Mouse (Mus musculus): ENCODE results near the gene Ube4b.

The Ube4b gene

DNA sequence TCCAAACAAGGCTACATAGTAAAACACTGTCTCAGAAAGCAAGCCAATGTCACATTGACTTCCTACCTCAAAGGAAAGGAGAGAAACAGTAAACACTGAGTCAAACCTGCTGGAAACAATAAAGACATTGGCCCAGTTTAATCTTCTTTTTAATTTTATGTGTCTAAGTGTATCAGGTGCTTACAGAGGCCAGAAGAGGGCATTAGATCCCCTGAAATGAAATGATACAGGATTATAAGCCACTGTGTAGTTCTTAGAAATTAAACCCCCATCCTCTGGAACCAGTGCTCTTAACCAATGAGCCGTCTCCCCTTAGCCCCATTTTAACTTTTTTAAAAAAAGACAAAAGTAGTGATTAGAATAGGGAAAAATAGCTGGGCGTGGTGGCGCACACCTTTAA lies 12.3 kb downstream of the Ube4b start:
- H3K36me3 ChIP-seq (ENCODE audit: control insufficient read depth, insufficient read depth, low read length, poor library complexity, severe bottlenecking): peaks cover 3% of the 10 kb centered on the region
- DNase-seq (ENCODE audit: low read depth, low spot score): peak; percentile 43
- H3K27me3 ChIP-seq (ENCODE audit: control insufficient read depth, insufficient read depth, low read length, poor library complexity, severe bottlenecking): no peaks in the 10 kb centered on the region

- Histone ChIP-seq H3K36me3 (ENCODE audit: control insufficient read depth, insufficient read depth, low read length, poor library complexity, severe bottlenecking) (peaks cover 3% of the 10 kb centered on the region; the same call in 1 of the 2 replicates), H3K27me3 (ENCODE audit: control insufficient read depth, insufficient read depth, low read length, poor library complexity, severe bottlenecking) (no peaks in the 10 kb centered on the region)
- DNase-seq (ENCODE audit: low read depth, low spot score): no peak
Measured at GRCm38 (mm10) chr4:149409759-149410158, 16.8 kb downstream of the Ube4b start.

DNA sequence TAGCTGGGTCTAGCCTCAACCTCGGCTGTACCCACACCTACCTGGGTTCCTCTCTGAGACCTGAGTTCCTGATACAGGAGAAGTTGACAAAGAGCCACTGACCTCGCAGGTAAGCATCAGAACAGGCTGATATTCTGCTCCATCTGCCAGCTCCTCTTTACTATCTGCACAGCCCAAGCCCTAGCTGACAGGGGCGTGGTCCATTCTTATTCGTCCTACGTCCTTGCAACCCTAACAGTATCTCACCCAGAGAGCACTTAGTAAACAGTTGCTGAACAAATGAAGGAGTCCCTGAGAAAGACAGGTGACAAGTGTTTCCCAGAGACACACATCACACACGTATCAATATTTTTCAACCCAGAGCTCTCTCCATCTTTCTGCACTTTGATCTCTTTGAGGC lies 18.2 kb downstream of the Ube4b start:
- H3K36me3 ChIP-seq (ENCODE audit: control insufficient read depth, insufficient read depth, low read length, poor library complexity, severe bottlenecking): peaks cover 3% of the 10 kb centered on the region; the same call in 1 of the 2 replicates

DNA sequence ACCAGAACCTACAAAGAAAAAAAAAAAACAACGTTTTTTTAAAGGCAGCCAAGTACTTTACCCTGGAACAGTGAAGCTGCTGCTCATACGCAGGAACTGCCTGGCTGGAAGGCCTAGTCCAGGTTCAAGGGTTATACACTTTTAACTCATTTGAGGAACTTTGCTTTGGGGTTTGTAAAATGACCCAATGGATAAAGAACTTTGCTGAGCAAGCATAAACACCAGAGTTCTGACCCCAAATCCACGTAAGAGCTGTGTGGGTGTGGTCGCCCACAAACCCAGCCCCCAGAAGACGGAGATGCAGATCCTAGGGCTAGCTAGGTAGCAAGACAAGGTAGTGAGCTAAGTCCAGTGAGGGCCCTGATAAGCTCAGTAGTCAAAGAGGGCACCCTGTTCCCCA lies 19.1 kb downstream of the Ube4b start:
- no peaks in the 10 kb centered on the region for H3K27me3 ChIP-seq (ENCODE audit: control insufficient read depth, insufficient read depth, low read length, poor library complexity, severe bottlenecking)
- DNase-seq (ENCODE audit: low read depth, low spot score): no peak
- peaks cover 2% of the 10 kb centered on the region; the same call in 1 of the 2 replicates for H3K36me3 ChIP-seq (ENCODE audit: control insufficient read depth, insufficient read depth, low read length, poor library complexity, severe bottlenecking)

More for the DNA sequence above, 18.2 kb downstream of the Ube4b start:
- DNase-seq (ENCODE audit: low read depth, low spot score): no peak
- H3K27me3 ChIP-seq (ENCODE audit: control insufficient read depth, insufficient read depth, low read length, poor library complexity, severe bottlenecking): no peaks in the 10 kb centered on the region

DNA sequence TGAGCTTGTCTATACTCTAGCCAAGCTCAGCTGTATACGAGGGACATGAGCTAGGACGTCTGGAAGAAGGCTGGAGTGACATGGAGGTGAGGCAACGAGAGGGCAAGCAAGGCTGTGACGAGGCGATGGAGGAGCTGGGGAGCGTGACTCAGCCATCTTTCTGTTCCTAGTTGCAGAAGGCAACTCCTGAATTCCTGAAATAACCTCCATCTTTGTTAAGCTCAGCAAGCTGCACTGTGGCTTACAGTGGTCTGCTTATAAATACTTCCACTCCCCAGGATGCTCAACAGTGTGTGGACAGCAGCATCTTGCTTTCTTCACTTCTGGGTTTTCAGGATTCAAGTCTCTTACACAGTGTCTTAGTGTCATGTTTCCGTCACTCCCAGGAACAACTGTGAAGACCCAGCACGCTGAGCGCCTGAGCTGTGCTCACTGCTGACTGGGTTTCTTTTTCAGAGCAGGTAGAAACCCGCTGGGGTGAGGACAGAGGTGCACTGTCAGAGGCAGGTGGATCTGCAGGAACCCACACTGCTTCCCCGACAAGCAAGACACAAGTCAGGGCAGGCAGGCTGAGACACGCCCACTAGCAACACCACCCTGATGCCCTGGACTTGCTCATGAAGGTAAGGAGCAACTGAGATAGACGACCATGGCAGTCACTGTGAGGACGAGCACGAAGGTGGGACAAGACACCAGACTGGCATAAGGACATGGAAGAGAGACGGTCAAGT lies 20.7 kb downstream of the Ube4b start:
- Histone ChIP-seq H3K36me3 (ENCODE audit: control insufficient read depth, insufficient read depth, low read length, poor library complexity, severe bottlenecking) (no peaks in the 10 kb centered on the region), H3K27me3 (ENCODE audit: control insufficient read depth, insufficient read depth, low read length, poor library complexity, severe bottlenecking) (no peaks in the 10 kb centered on the region)
- DNase-seq (ENCODE audit: low read depth, low spot score): no peak

GRCm38 (mm10) chr4:149404640-149405465 lies 21.7 kb downstream of the Ube4b start:
- Histone ChIP-seq H3K36me3 (ENCODE audit: control insufficient read depth, insufficient read depth, low read length, poor library complexity, severe bottlenecking) (no peaks in the 10 kb centered on the region), H3K27me3 (ENCODE audit: control insufficient read depth, insufficient read depth, low read length, poor library complexity, severe bottlenecking) (no peaks in the 10 kb centered on the region)
- DNase-seq (ENCODE audit: low read depth, low spot score): no peak

- DNase-seq (ENCODE audit: low read depth, low spot score): peak; percentile 12
- no peaks in the 10 kb centered on the region; the same call in 1 of the 2 replicates for H3K36me3 ChIP-seq (ENCODE audit: control insufficient read depth, insufficient read depth, low read length, poor library complexity, severe bottlenecking)
- no peaks in the 10 kb centered on the region for H3K27me3 ChIP-seq (ENCODE audit: control insufficient read depth, insufficient read depth, low read length, poor library complexity, severe bottlenecking)
Measured at GRCm38 (mm10) chr4:149403037-149403436, 23.5 kb downstream of the Ube4b start.

- Histone ChIP-seq H3K36me3 (ENCODE audit: control insufficient read depth, insufficient read depth, low read length, poor library complexity, severe bottlenecking) (no peaks in the 10 kb centered on the region; the same call in 1 of the 2 replicates), H3K27me3 (ENCODE audit: control insufficient read depth, insufficient read depth, low read length, poor library complexity, severe bottlenecking) (no peaks in the 10 kb centered on the region)
- DNase-seq (ENCODE audit: low read depth, low spot score): no peak
Measured at GRCm38 (mm10) chr4:149401591-149401982, 25.0 kb downstream of the Ube4b start.

GRCm38 (mm10) chr4:149400878-149401590 lies 25.5 kb downstream of the Ube4b start:
- no peak for DNase-seq (ENCODE audit: low read depth, low spot score)
- Histone ChIP-seq H3K27me3 (ENCODE audit: control insufficient read depth, insufficient read depth, low read length, poor library complexity, severe bottlenecking) (no peaks in the 10 kb centered on the region), H3K36me3 (ENCODE audit: control insufficient read depth, insufficient read depth, low read length, poor library complexity, severe bottlenecking) (no peaks in the 10 kb centered on the region; the same call in 1 of the 2 replicates)

DNA sequence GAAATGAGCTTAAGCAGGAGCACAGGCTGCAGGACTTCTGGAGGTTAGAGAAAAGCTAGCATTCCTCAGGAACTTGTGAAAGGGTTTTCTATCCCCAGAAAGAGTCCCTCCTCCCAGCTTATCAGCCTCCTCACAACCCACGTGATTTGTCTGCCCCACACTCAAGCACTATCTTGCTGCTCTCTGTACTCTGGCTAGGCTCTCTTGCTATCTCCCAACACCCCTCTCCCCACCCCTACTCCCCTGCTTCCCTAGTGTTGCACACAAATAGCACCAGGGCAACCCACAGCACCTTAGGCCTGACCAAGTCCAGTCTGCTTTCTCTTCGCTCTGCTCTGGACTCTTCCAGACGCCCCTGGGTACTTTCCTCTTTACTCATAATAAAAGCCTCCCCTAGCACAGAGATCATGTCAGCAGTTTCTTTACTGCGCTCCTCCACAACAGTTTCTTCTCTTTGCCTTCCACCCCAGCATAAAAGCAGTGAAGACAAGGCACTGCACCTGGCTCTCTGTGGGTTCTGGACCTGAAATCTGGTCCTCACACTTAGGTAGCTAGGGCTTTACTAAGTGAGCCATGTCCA lies 27.1 kb downstream of the Ube4b start:
- DNase-seq (ENCODE audit: low read depth, low spot score): no peak
- no peaks in the 10 kb centered on the region for H3K27me3 ChIP-seq (ENCODE audit: control insufficient read depth, insufficient read depth, low read length, poor library complexity, severe bottlenecking)
- H3K36me3 ChIP-seq (ENCODE audit: control insufficient read depth, insufficient read depth, low read length, poor library complexity, severe bottlenecking): no peaks in the 10 kb centered on the region; the same call in 1 of the 2 replicates

GRCm38 (mm10) chr4:149398181-149398735 lies 28.3 kb downstream of the Ube4b start:
- Histone ChIP-seq H3K27me3 (ENCODE audit: control insufficient read depth, insufficient read depth, low read length, poor library complexity, severe bottlenecking) (no peaks in the 10 kb centered on the region), H3K36me3 (ENCODE audit: control insufficient read depth, insufficient read depth, low read length, poor library complexity, severe bottlenecking) (no peaks in the 10 kb centered on the region; the same call in 1 of the 2 replicates)
- DNase-seq (ENCODE audit: low read depth, low spot score): no peak

DNA sequence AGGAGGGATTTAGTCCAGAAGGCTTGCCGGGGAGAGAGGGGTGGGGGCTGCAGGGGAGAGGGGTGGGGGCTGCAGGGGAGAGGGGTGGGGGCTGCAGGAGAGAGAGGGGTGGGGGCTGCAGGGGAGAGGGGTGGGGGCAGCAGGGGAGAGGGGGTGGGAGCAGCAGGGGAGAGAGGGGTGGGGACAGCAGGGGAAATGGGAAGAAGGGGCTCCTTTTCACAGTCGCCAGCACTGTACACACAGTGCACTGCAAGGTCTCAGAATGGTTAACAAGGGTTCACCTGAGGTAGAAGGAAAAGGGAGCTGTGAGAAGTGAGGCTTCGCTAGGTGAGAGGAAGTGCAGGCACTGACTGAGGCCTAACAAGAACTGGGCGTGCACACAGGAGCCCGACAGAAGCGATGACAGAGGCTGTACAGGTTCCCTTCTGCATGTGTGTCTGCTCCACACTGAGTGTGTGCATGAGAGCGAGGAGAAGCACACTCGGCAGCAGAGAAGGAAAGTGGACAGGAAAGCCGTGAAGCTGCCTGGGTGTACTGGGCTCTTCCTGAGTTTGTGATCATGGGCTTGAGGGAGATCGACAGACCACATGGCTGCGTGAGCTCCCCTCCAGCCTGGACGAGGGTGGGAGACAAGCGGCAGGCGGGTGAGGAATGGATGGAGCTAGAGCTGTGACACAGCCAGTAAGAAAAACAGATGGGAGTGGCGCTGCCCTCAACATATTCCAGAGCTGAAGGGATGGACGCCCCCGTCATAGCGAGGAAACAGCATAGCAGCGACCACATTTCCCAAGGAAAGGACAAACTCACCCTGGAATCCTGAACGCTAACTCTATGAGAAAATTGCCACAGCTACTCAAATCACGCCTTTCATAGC lies 29.9 kb downstream of the Ube4b start:
- DNase-seq (ENCODE audit: low read depth, low spot score): no peak
- no peaks in the 10 kb centered on the region for H3K27me3 ChIP-seq (ENCODE audit: control insufficient read depth, insufficient read depth, low read length, poor library complexity, severe bottlenecking)
- H3K36me3 ChIP-seq (ENCODE audit: control insufficient read depth, insufficient read depth, low read length, poor library complexity, severe bottlenecking): no peaks in the 10 kb centered on the region; the same call in 1 of the 2 replicates

GRCm38 (mm10) chr4:149395581-149395980 lies 31.0 kb downstream of the Ube4b start:
- H3K36me3 ChIP-seq (ENCODE audit: control insufficient read depth, insufficient read depth, low read length, poor library complexity, severe bottlenecking): no peaks in the 10 kb centered on the region; the same call in 1 of the 2 replicates
- DNase-seq (ENCODE audit: low read depth, low spot score): no peak
- no peaks in the 10 kb centered on the region for H3K27me3 ChIP-seq (ENCODE audit: control insufficient read depth, insufficient read depth, low read length, poor library complexity, severe bottlenecking)
